Mouse (Mus musculus): Measurements from ENCODE around the gene Cetn2.
A peak's percentile ranks its signal among the peaks of the same experiment; 100 is the strongest.

DNA sequence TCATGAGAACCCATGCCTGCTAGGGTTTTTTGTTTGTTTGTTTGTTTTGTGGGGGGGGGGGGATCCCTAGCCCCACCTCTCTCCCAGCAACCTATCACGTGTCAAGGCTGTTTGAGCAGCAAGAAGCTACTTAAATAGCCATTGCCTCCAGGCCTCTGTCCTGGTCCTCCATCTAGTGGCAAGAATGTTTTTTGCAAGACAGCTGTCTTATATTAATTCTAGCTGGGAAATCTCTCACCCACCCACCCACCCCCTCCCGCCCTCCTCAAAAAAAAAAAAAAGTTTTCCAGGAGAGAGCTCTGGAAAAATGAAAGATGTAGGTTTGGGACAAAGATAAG lies 9.8 kb downstream of the Cetn2 start:
- TF ChIP-seq CTCF (conservative IDR thresholded peaks at IDR 0.05; ENCODE audit: low read length), result peak; percentile 14; the same call in 1 of the 2 replicates
- TF ChIP-seq POU5F1 (IDR thresholded peaks at IDR 0.05; ENCODE audit: borderline replicate concordance, low read length), result no peak
- no peak for TF ChIP-seq NANOG (IDR thresholded peaks at IDR 0.05; ENCODE audit: borderline replicate concordance, low read length)
